Mouse (Mus musculus): ENCODE data around the gene Gnmt.

GRCm38 (mm10) chr17:46773278-46774130 lies 44.5 kb upstream of the Gnmt start:
- TF ChIP-seq CTCF (IDR thresholded peaks at IDR 0.05; ENCODE audit: insufficient read depth, low read length) = no peak
- no peak for TF ChIP-seq POLR2A (IDR thresholded peaks at IDR 0.05; ENCODE audit: borderline replicate concordance, extremely low read depth, low read depth, low read length)

Measured in lung, adult 2 months (tissue).